Mouse (Mus musculus) CD8-positive naive resting alpha-beta T cell, adult 2 months (primary cell): ENCODE measurements around the gene Rhoa.
"Not testable (repeated sequence)": the region's sequence is repeated elsewhere in the genome, so short reads cannot be mapped to it uniquely, and the experiment has no call there.

Experiments used
- DNase-seq, 2 experiments: peaks; one replicate each; pipeline ENCODE4 v3.0.0; 2022; ENCODE audit warnings: low read depth in 2 of 2, low spot score in 2 of 2

Gene Rhoa

GRCm38 (mm10) chr9:108305629-108306520, at the start of gene Rhoa, which contains the start of gene Tcta:
Gene Rhoa (plus strand): TSS chr9:108306129.
Gene Tcta (minus strand): TSS chr9:108306160.
- DNase-seq = peak; percentile 97 to 98

DNA sequence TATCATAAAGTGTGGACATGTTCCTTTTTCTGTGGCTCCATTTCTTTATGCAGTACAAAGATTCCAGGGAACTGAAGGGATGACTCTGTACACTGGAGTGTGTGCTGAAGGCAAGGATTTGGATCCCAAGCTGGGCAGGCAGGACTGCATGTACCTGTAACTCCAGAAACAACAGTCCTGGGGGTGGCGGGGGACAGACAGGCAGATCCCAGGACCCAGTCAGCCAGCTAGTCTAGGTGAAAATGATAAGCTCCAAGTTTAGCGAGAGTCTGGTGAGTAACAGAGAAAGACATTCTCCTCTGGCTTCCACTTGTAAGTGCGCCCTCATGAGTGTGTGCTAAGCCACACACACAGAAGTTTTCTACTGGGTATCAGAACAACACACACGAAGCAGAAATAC, 45.4 kb upstream of the Rhoa start:
- DNase-seq = no peak

DNA sequence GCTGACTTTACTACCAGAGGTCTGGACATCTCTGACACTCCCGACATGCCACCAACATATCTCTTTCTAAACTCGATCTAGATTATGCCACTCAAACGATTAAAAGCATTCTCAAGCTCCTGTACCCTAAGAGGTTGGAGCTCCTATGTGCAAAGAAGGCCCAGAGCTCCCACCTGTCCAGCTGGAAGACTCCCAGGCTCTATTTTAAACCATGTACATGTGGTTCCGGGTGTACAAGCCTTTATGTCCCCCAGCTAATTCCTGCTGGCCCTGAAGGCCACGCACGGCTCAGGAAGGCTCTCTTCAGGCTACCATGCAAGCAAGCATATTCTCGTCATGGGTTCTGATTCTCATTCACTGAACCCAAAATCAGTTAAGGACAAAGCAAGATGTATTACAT, 44.1 kb upstream of the Rhoa start:
- no peak for DNase-seq

DNA sequence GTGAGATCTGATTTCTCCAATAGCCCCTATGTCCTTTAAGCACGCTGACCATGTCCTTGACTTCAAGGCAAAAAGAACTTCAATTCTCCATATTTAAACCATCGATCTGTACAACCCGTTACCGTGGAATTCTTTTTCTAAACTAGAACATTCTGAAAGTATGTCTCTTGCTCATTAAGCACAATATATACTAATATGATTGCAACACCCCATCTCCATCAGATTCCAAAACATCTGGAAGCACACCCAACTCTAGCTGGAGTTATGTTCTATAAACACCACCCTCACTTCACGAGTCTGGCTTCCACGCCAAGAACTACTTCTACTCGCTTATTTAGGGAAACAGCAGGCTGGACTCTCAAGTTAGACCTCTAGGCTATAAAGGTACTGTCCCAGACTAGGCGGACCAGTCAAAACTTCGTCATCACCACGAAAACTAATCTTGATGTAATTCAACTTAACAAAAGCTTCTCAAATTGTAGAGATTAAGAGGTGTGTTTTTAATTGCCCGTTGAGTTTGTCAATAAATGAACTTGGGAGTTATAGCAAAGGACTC, 43.4 kb upstream of the Rhoa start:
- DNase-seq = no peak

GRCm38 (mm10) chr9:108263131-108263681, 42.7 kb upstream of the Rhoa start:
- peak; percentile 23 to 24 for DNase-seq

DNA sequence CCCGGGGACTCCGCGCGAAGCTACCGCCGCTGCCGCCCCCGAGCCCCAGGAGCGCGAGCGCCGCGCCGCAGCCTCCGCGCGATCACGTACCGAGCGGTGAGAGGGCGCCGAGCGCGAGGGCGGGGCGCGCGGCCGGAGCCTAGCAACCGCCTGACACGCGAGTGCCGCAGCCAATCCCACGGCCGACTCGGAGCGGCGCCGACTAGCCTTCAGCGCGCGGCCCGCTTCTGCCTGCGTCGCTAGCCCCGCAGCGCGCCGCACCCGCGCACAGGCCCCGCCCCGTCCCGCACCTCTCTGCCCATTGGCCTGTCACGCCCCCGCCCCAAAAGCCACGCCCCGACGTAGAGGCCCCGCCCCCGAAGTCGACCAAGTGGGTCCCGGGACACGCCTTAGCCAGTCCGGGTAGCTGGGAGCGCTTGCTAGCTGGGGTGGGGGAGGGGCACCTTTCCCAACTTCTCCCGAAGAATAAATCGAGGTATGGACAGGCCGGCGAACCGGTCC, 42.2 kb upstream of the Rhoa start, which contains the start of gene Dag1:
TSS of gene Dag1 (minus strand) at position 269 of the 501 bp plus-strand sequence.
- peak; percentile 96 to 99 for DNase-seq

DNA sequence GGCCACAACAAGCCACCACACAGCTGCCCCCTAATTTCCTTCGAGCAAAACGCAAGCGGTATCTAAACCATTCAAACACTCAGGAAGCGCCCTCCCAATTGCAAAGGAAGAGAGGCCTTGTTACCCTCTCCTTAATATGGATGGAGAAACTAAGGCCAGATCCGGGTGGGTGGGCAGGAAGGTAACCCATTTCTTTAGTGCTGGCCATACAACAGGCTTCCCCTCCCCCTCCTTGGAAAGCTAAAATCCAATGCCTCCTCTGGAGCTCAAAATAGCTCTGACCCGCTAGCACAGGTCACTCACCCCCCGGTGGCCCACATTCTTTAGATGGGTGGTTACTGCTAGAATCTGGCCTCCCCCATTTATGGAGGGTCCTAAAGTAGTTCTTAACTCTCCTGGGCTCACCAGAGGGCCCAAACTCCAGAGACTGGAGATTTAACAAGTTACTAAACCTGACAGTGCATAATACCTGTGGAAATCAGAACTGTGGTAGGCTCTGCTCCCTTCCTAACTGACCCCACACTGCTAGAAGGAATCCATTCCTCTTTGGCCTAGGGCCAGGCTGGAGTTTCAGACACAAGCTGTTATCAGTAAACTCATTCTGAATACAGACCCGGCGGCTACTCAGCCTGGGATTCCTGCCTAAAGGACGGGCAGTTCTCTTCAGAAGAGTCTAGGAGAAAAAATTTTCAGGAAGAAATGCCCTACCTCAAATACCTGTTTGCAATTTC, 41.6 kb upstream of the Rhoa start:
- DNase-seq = no peak

GRCm38 (mm10) chr9:108266261-108266935, 39.5 kb upstream of the Rhoa start:
- no peak for DNase-seq

GRCm38 (mm10) chr9:108267691-108268090, 38.2 kb upstream of the Rhoa start:
- DNase-seq = no peak

- not testable (repeated sequence) for DNase-seq
Observed at GRCm38 (mm10) chr9:108268701-108269100, 37.2 kb upstream of the Rhoa start.

- no peak for DNase-seq
Observed at GRCm38 (mm10) chr9:108271941-108272340, 34.0 kb upstream of the Rhoa start.

- DNase-seq = no peak
Observed at GRCm38 (mm10) chr9:108272691-108273090, 33.2 kb upstream of the Rhoa start.

DNA sequence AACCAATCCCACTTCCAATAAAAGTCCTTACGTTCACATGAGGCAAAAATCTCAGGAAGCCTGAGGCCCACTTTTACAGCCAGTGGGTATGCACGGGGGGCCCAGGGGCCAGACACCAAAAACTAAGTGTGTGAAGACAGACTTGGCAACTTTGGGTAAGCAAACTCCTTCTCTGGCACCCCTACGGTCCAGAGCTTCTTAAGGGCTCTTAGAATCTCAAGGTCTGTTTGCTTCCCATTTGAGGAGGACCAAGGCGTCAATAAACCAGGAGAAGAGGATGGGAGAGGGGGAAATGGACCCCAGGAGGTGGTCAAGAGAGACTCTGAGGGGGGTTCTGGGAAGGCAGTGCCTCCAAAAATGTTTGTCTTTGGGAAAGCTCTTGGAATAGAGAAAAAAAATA, 32.4 kb upstream of the Rhoa start:
- no peak for DNase-seq

- DNase-seq = no peak
Observed at GRCm38 (mm10) chr9:108274476-108275330, 31.2 kb upstream of the Rhoa start.

- no peak for DNase-seq
Observed at GRCm38 (mm10) chr9:108275331-108275659, 30.6 kb upstream of the Rhoa start.

- peak; percentile 41 to 67 for DNase-seq
Observed at GRCm38 (mm10) chr9:108278697-108279450, 27.1 kb upstream of the Rhoa start.

GRCm38 (mm10) chr9:108280071-108280828, 25.7 kb upstream of the Rhoa start:
- DNase-seq = no peak

DNA sequence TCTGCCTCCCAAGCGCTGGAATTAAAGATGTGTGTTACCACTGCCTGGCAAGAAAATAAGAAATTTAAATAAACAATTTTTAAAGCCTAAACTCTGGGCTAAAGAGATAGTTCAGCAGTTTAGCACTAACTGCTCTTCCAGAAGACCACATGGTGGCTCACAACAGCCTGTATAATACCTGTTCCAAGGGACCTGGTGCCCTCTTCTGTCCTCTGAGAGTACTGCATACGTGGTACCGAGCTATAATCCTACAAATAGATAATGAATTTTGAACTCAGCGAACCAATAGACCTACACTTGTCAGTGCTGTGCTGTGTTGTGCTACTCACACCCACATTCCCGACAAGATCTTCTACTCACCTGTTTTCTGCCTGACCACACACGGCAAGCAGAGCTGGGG, 21.5 kb upstream of the Rhoa start:
- DNase-seq = peak; percentile 67 to 76
